Mouse (Mus musculus): ENCODE measurements around the gene Mrpl33. TPM values are rescaled to one million over a fixed set of nuclear protein-coding genes. Genes with fewer than 3 reads are reported as not detected.
A peak's percentile ranks its signal among the peaks of the same experiment; 100 is the strongest.
"Not testable (repeated sequence)": the region's sequence is repeated elsewhere in the genome, so short reads cannot be mapped to it uniquely, and the experiment has no call there.

Gene Mrpl33
- polyA plus RNA-seq, 1 experiment from 2014 or later, result 323 TPM

- 92% methylated on average over 3 of the region's 3 CpGs for WGBS (ENCODE audit: insufficient replicate concordance)
- H3K9ac ChIP-seq (ENCODE audit: low read depth, low read length), result no peak overlapping the region
- no peaks in the 10 kb centered on the region for H3K9me3 ChIP-seq (replicated peaks; ENCODE audit: control insufficient read depth, low read length)
- no peaks in the 10 kb centered on the region for H3K27me3 ChIP-seq (ENCODE audit: control insufficient read depth, insufficient read depth, low read length)
- no peaks in the 10 kb centered on the region for H3K4me1 ChIP-seq (ENCODE audit: control insufficient read depth, insufficient read depth, low read length)
- ATAC-seq (replicated peaks; ENCODE audit: insufficient number of reproducible peaks, low FRiP score, low TSS enrichment), result no peak
- no peak overlapping the region for H3K4me2 ChIP-seq
- H3K36me3 ChIP-seq (ENCODE audit: control insufficient read depth, insufficient read depth, low read length), result peaks cover 8% of the 10 kb centered on the region
- no peak overlapping the region for H3K27ac ChIP-seq (ENCODE audit: low read depth, low read length)
- no peak overlapping the region for H3K4me3 ChIP-seq (ENCODE audit: low read depth, low read length)
These were observed 23.6 kb downstream of the Mrpl33 start for GRCm38 (mm10) chr5:31620326-31620725.

- no peak overlapping the region for H3K4me3 ChIP-seq (ENCODE audit: low read depth, low read length)
- H3K9me3 ChIP-seq (replicated peaks; ENCODE audit: control insufficient read depth, low read length), result no peaks in the 10 kb centered on the region
- ATAC-seq (replicated peaks; ENCODE audit: insufficient number of reproducible peaks, low FRiP score, low TSS enrichment), result no peak
- WGBS (ENCODE audit: insufficient replicate concordance), result 52% methylated on average over 3 of the region's 3 CpGs
- H3K4me1 ChIP-seq (ENCODE audit: control insufficient read depth, insufficient read depth, low read length), result peaks cover 27% of the 10 kb centered on the region
- H3K9ac ChIP-seq (ENCODE audit: low read depth, low read length), result no peak overlapping the region
- H3K4me2 ChIP-seq, result no peak overlapping the region
- H3K36me3 ChIP-seq (ENCODE audit: control insufficient read depth, insufficient read depth, low read length), result peaks cover 3% of the 10 kb centered on the region
- H3K27me3 ChIP-seq (ENCODE audit: control insufficient read depth, insufficient read depth, low read length), result no peaks in the 10 kb centered on the region
- H3K27ac ChIP-seq (ENCODE audit: low read depth, low read length), result peak overlapping the region; percentile 11; the same call in 1 of the 2 replicates
These were observed 30.4 kb downstream of the Mrpl33 start for GRCm38 (mm10) chr5:31627117-31627516.

- 73% methylated on average over 9 of the region's 9 CpGs for WGBS (ENCODE audit: insufficient replicate concordance)
- peaks cover 27% of the 10 kb centered on the region for H3K4me1 ChIP-seq (ENCODE audit: control insufficient read depth, insufficient read depth, low read length)
- no peak overlapping the region for H3K4me2 ChIP-seq
- no peaks in the 10 kb centered on the region; the same call in 1 of the 2 replicates for H3K36me3 ChIP-seq (ENCODE audit: control insufficient read depth, insufficient read depth, low read length)
- H3K9me3 ChIP-seq (replicated peaks; ENCODE audit: control insufficient read depth, low read length), result no peaks in the 10 kb centered on the region
- ATAC-seq (replicated peaks; ENCODE audit: insufficient number of reproducible peaks, low FRiP score, low TSS enrichment), result no peak
- H3K27me3 ChIP-seq (ENCODE audit: control insufficient read depth, insufficient read depth, low read length), result no peaks in the 10 kb centered on the region
- H3K27ac ChIP-seq (ENCODE audit: low read depth, low read length), result no peak overlapping the region
- no peak overlapping the region for H3K9ac ChIP-seq (ENCODE audit: low read depth, low read length)
- H3K4me3 ChIP-seq (ENCODE audit: low read depth, low read length), result no peak overlapping the region
These were observed 31.1 kb downstream of the Mrpl33 start for GRCm38 (mm10) chr5:31627562-31628526.

GRCm38 (mm10) chr5:31628555-31628954, 31.8 kb downstream of the Mrpl33 start:
- ATAC-seq (replicated peaks; ENCODE audit: insufficient number of reproducible peaks, low FRiP score, low TSS enrichment), result no peak
- H3K4me2 ChIP-seq, result no peak overlapping the region
- peaks cover 27% of the 10 kb centered on the region for H3K4me1 ChIP-seq (ENCODE audit: control insufficient read depth, insufficient read depth, low read length)
- H3K9me3 ChIP-seq (replicated peaks; ENCODE audit: control insufficient read depth, low read length), result no peaks in the 10 kb centered on the region
- no peaks in the 10 kb centered on the region for H3K27me3 ChIP-seq (ENCODE audit: control insufficient read depth, insufficient read depth, low read length)
- H3K9ac ChIP-seq (ENCODE audit: low read depth, low read length), result no peak overlapping the region
- no peak overlapping the region for H3K27ac ChIP-seq (ENCODE audit: low read depth, low read length)
- WGBS (ENCODE audit: insufficient replicate concordance), result 83% methylated on average over 8 of the region's 8 CpGs
- no peak overlapping the region for H3K4me3 ChIP-seq (ENCODE audit: low read depth, low read length)
- no peaks in the 10 kb centered on the region; the same call in 1 of the 2 replicates for H3K36me3 ChIP-seq (ENCODE audit: control insufficient read depth, insufficient read depth, low read length)

GRCm38 (mm10) chr5:31630064-31630463, 33.3 kb downstream of the Mrpl33 start:
- H3K9ac ChIP-seq (ENCODE audit: low read depth, low read length), result 0 out of 2 replicates have a peak overlapping the region, but pooled peaks have one; percentile 6

GRCm38 (mm10) chr5:31631169-31631568, 34.4 kb downstream of the Mrpl33 start:
- not testable (repeated sequence) for ATAC-seq (replicated peaks; ENCODE audit: insufficient number of reproducible peaks, low FRiP score, low TSS enrichment); H3K4me2 ChIP-seq; H3K9ac ChIP-seq (ENCODE audit: low read depth, low read length); H3K4me3 ChIP-seq (ENCODE audit: low read depth, low read length); H3K9me3 ChIP-seq (replicated peaks; ENCODE audit: control insufficient read depth, low read length); H3K27me3 ChIP-seq (ENCODE audit: control insufficient read depth, insufficient read depth, low read length); H3K27ac ChIP-seq (ENCODE audit: low read depth, low read length); H3K36me3 ChIP-seq (ENCODE audit: control insufficient read depth, insufficient read depth, low read length)
- WGBS (ENCODE audit: insufficient replicate concordance), result 96% methylated on average over 4 of the region's 4 CpGs
- peaks cover 31% of the 10 kb centered on the region for H3K4me1 ChIP-seq (ENCODE audit: control insufficient read depth, insufficient read depth, low read length)

More at GRCm38 (mm10) chr5:31630064-31630463, 33.3 kb downstream of the Mrpl33 start:
- Histone ChIP-seq H3K4me2 (peak overlapping the region; percentile 14; the same call in 1 of the 2 replicates), H3K4me1 (ENCODE audit: control insufficient read depth, insufficient read depth, low read length) (peaks cover 29% of the 10 kb centered on the region), H3K9me3 (replicated peaks; ENCODE audit: control insufficient read depth, low read length) (no peaks in the 10 kb centered on the region), H3K36me3 (ENCODE audit: control insufficient read depth, insufficient read depth, low read length) (no peaks in the 10 kb centered on the region; the same call in 1 of the 2 replicates), H3K27me3 (ENCODE audit: control insufficient read depth, insufficient read depth, low read length) (no peaks in the 10 kb centered on the region), H3K4me3 (ENCODE audit: low read depth, low read length) (no peak overlapping the region), H3K27ac (ENCODE audit: low read depth, low read length) (peak overlapping the region; percentile 82)
- 19% methylated on average over 5 of the region's 5 CpGs for WGBS (ENCODE audit: insufficient replicate concordance)
- ATAC-seq (replicated peaks; ENCODE audit: insufficient number of reproducible peaks, low FRiP score, low TSS enrichment), result peak; percentile 58

- 71% methylated on average over 4 of the region's 4 CpGs for WGBS (ENCODE audit: insufficient replicate concordance)
- no peak overlapping the region for H3K4me2 ChIP-seq
- no peak overlapping the region for H3K9ac ChIP-seq (ENCODE audit: low read depth, low read length)
- no peaks in the 10 kb centered on the region for H3K27me3 ChIP-seq (ENCODE audit: control insufficient read depth, insufficient read depth, low read length)
- H3K9me3 ChIP-seq (replicated peaks; ENCODE audit: control insufficient read depth, low read length), result no peaks in the 10 kb centered on the region
- no peak overlapping the region for H3K27ac ChIP-seq (ENCODE audit: low read depth, low read length)
- H3K4me3 ChIP-seq (ENCODE audit: low read depth, low read length), result no peak overlapping the region
- peaks cover 24% of the 10 kb centered on the region for H3K4me1 ChIP-seq (ENCODE audit: control insufficient read depth, insufficient read depth, low read length)
- no peaks in the 10 kb centered on the region for H3K36me3 ChIP-seq (ENCODE audit: control insufficient read depth, insufficient read depth, low read length)
- no peak for ATAC-seq (replicated peaks; ENCODE audit: insufficient number of reproducible peaks, low FRiP score, low TSS enrichment)
These were observed 37.4 kb downstream of the Mrpl33 start for GRCm38 (mm10) chr5:31634161-31634560.

GRCm38 (mm10) chr5:31634679-31635078, 37.9 kb downstream of the Mrpl33 start:
- Histone ChIP-seq H3K27me3 (ENCODE audit: control insufficient read depth, insufficient read depth, low read length) (no peaks in the 10 kb centered on the region), H3K27ac (ENCODE audit: low read depth, low read length) (no peak overlapping the region), H3K4me1 (ENCODE audit: control insufficient read depth, insufficient read depth, low read length) (peaks cover 20% of the 10 kb centered on the region), H3K9ac (ENCODE audit: low read depth, low read length) (no peak overlapping the region), H3K9me3 (replicated peaks; ENCODE audit: control insufficient read depth, low read length) (no peaks in the 10 kb centered on the region), H3K36me3 (ENCODE audit: control insufficient read depth, insufficient read depth, low read length) (no peaks in the 10 kb centered on the region), H3K4me3 (ENCODE audit: low read depth, low read length) (no peak overlapping the region), H3K4me2 (no peak overlapping the region)
- no peak for ATAC-seq (replicated peaks; ENCODE audit: insufficient number of reproducible peaks, low FRiP score, low TSS enrichment)
- WGBS (ENCODE audit: insufficient replicate concordance), result 58% methylated on average over 5 of the region's 5 CpGs
